Mouse (Mus musculus): ENCODE data around the gene Papln.

DNA sequence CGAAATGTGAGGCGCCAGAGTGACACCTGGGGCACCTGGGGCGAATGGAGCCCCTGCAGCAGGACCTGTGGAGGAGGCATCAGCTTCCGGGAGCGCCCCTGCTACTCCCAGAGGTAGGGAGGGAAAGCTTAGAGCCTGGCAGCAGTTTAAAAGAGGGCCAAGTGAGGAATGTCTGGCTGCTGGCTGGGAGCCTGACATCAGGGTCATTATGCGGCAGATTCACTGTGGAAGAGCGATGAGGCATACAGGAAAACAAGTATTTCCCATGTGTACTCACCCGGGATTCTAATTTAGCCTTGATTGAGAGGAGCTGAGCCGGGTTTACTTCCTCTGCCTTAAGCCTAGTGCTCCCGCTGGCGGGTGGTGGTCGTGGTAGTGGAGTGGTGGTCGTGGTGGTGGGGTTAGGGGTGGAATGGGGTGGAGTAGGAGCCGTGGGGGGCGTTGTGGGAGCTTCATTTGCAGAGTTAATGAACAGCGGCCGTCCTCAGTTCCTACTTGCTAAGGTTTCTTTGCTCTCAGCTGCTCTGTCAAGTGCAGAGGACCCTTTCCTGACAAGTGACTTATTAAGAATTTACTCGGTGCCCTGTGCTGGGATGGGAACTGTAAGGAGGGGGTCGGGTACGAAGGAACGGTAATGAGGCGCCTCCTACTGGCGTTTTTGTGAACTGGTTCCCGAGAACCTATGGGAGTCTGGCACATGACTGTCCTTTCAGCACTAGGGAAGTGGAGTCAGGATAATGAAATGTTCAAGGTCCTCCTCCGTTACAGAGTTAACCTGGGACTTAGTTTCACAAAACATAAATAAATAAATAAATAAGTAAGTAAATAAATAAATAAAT is 7.2 kb downstream of the Papln start:
- no peak for TF ChIP-seq POLR2A (IDR thresholded peaks at IDR 0.05; ENCODE audit: borderline replicate concordance, extremely low read depth, low read depth, low read length)
- peak; percentile 80 for TF ChIP-seq CTCF (IDR thresholded peaks at IDR 0.05; ENCODE audit: insufficient read depth, low read length)
